Mouse (Mus musculus) forebrain, embryonic 11.5 days (tissue): Measurements from ENCODE around the gene Pdcd1lg2. TPM values are rescaled to one million over a fixed set of nuclear protein-coding genes. Genes with fewer than 3 reads are reported as not detected.

Source experiments
- ATAC-seq: fragments of 200-750 bp; cut with Nextera tagmentation; replicated peaks from 2 replicates; pipeline ENCODE4 v1.8.0; 2017; ENCODE audit warnings: moderate TSS enrichment; ENCODE audit not compliant: low FRiP score
- DNase-seq: peaks from one replicate; pipeline ENCODE4 v3.0.0-alpha.2; 2017; ENCODE audit warnings: low spot score
- H3K27ac ChIP-seq: fragments of 300-500 bp; sonication (generic); 2 replicates; pipeline ENCODE4 v1.5.1; 2014; ENCODE audit warnings: low read depth, low read length
- H3K27me3 ChIP-seq: fragments of 300-500 bp; sonication (generic); 2 replicates; pipeline ENCODE4 v1.6.1; 2014; ENCODE audit warnings: mild to moderate bottlenecking, low read length, mixed read lengths; ENCODE audit not compliant: control insufficient read depth, insufficient read depth
- H3K36me3 ChIP-seq: fragments of 300-500 bp; sonication (generic); 2 replicates; pipeline ENCODE4 v1.6.1; 2014; ENCODE audit warnings: mild to moderate bottlenecking, low read length, moderate library complexity, mixed read lengths; ENCODE audit not compliant: control insufficient read depth, insufficient read depth
- H3K4me1 ChIP-seq: fragments of 300-500 bp; sonication (generic); replicated peaks from 2 replicates; pipeline ENCODE4 v1.6.1; 2014; ENCODE audit warnings: low read length, mixed read lengths; ENCODE audit not compliant: control insufficient read depth, insufficient read depth
- H3K4me2 ChIP-seq: fragments of 300-500 bp; sonication (generic); 2 replicates; pipeline ENCODE4 v1.6.1; 2014; ENCODE audit warnings: low read depth, mild to moderate bottlenecking, low read length, moderate library complexity, mixed read lengths; ENCODE audit not compliant: severe bottlenecking
- H3K4me3 ChIP-seq: fragments of 300-500 bp; sonication (generic); 2 replicates; pipeline ENCODE4 v1.5.1; 2014; ENCODE audit warnings: low read depth, low read length
- H3K9ac ChIP-seq: fragments of 300-500 bp; sonication (generic); 2 replicates; pipeline ENCODE4 v1.6.1; 2014; ENCODE audit warnings: low read length
- H3K9me3 ChIP-seq: fragments of 300-500 bp; sonication (generic); 2 replicates; pipeline ENCODE4 v1.6.1; 2016; ENCODE audit warnings: low read length, mixed read lengths; ENCODE audit not compliant: control insufficient read depth
- WGBS: fragments of 180-500 bp; shearing (Covaris S2); extraction: QIAGEN DNeasy Blood & Tissue Kit; methylation state at CpG from one replicate; pipeline ENCODE4 v1.1.7; 2014; 5-methylcytosine and 5-hydroxymethylcytosine counted together
- polyA plus RNA-seq: library from polyadenylated mRNA; unstranded; fragments of >200 nt; fragmentation: Nextera tagmentation; extraction: Ambion mirVana; gene quantifications from 2 replicates; pipeline ENCODE4 v1.2.1, GENCODE M21; 2014

Pdcd1lg2 gene
- polyA plus RNA-seq, 1 experiment from 2014 or later, result not detected

DNA sequence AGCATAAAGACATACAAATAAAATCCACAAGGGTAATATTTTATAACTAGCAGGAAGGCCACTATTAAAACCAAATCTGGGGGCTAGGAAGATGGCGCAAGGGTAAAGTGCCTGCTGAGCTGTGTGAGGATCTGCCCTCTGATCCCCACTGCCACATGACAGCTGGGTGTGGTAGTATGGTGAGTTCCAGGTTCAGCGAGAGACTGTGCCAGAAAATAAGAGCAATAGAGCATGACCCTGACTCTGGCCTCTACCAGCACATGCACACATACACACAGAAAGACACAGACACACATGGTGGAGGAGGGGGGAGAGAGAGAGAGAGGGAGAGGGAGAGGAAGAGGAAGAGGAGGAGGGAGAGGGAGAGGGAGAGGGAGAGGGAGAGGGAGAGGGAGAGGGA, 101.1 kb downstream of the Pdcd1lg2 start:
- DNase-seq (no peak), ATAC-seq (no peak)
- Histone ChIP-seq H3K4me1 (no peaks in the 10 kb centered on the region), H3K9me3 (peaks cover 2% of the 10 kb centered on the region; the same call in 1 of the 2 replicates), H3K9ac (no peak overlapping the region), H3K36me3 (no peaks in the 10 kb centered on the region), H3K4me2 (no peak overlapping the region), H3K4me3 (no peak overlapping the region), H3K27me3 (no peaks in the 10 kb centered on the region), H3K27ac (no peak overlapping the region)
- 87% methylated on average over 2 of the region's 2 CpGs for WGBS

DNA sequence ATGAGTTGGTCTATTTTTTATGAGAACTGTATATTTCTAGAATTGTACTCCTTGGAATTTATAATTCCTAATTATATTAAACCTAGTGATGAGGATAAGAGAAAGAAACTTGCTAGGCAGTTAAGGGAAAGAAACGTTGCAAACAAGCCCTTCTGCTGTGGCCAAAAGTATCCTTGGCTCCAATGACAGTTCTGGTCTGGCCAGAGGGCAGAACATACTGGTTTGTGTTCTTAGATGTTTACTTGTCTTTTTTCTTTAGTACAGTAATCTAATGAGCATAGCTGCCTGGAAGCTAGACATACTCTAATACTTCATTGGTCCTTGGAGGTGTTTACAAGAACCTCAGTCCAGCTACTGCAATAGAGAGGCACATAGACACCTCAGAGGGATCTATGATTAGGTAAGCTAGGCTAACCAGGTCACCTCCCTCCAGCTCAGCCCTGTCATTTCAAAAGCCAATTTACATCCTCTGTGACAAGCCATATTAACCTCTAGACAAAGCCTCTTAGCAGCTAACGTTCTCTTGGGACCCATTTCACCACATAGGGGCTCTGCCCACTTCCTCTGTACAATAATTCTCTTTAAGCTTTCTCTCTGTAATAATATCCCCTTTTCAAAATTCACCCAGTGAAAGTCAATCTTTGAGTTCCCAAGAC, 102.5 kb downstream of the Pdcd1lg2 start:
- no peak overlapping the region for H3K4me2 ChIP-seq
- no peaks in the 10 kb centered on the region for H3K27me3 ChIP-seq
- H3K4me1 ChIP-seq, result no peaks in the 10 kb centered on the region
- no peak for DNase-seq
- no peak overlapping the region for H3K27ac ChIP-seq
- 61% methylated on average over 2 of the region's 2 CpGs for WGBS
- no peak for ATAC-seq
- H3K9ac ChIP-seq, result no peak overlapping the region
- H3K4me3 ChIP-seq, result no peak overlapping the region
- peaks cover 2% of the 10 kb centered on the region; the same call in 1 of the 2 replicates for H3K9me3 ChIP-seq
- H3K36me3 ChIP-seq, result no peaks in the 10 kb centered on the region

DNA sequence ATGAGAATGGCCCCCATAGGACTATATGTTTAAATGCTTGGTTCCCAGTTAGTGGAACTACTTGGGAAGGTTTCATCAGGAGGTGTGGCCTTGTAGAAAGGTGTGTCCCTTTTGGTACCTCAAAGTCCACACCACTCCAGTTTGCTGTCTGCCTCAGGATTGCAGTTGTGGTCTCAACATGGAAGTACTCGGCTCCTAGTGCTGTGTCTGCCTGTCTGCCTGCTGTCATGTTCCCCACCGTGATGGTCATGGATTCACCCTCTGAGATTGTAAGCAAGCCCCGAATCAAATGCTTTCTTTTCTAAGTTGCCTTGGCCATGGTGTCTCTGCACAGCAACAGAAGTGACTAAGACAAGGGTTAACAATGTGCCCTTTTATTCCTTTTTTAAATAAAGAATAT, 103.4 kb downstream of the Pdcd1lg2 start:
- Histone ChIP-seq H3K27ac (no peak overlapping the region), H3K27me3 (no peaks in the 10 kb centered on the region), H3K36me3 (no peaks in the 10 kb centered on the region), H3K4me2 (no peak overlapping the region), H3K4me1 (no peaks in the 10 kb centered on the region), H3K4me3 (no peak overlapping the region), H3K9me3 (peaks cover 2% of the 10 kb centered on the region; the same call in 1 of the 2 replicates), H3K9ac (no peak overlapping the region)
- 94% methylated on average over 3 of the region's 3 CpGs for WGBS
- ATAC-seq (no peak), DNase-seq (no peak)

- Histone ChIP-seq H3K36me3 (no peaks in the 10 kb centered on the region), H3K9me3 (peaks cover 2% of the 10 kb centered on the region; the same call in 1 of the 2 replicates), H3K4me2 (no peak overlapping the region), H3K4me1 (no peaks in the 10 kb centered on the region), H3K27me3 (no peaks in the 10 kb centered on the region), H3K27ac (no peak overlapping the region), H3K9ac (no peak overlapping the region), H3K4me3 (no peak overlapping the region)
- ATAC-seq (no peak), DNase-seq (no peak)
- 87% methylated on average over 3 of the region's 3 CpGs for WGBS
Observed at GRCm38 (mm10) chr19:29515386-29515785, 104.7 kb downstream of the Pdcd1lg2 start.

GRCm38 (mm10) chr19:29515991-29516390, 105.3 kb downstream of the Pdcd1lg2 start:
- no peak for DNase-seq
- WGBS, result 68% methylated on average over 10 of the region's 10 CpGs

DNA sequence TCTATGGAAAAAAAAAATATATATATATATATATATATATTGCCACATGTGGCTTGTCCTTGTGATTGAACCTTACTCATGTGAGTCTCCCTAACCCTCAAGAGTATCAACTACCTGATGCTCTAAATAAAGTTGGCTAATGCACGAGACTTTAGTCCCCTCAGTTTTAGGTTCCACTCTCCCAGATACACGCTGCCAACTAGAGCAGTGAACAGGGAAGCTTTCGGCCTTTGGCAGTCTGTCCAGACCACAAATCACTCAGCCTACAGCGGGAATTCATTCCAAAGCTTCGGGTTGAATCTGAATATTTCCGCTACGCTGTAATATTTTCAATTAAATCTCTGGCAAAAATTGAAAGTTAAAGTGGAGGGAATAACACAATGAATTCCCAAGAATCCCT, 107.7 kb downstream of the Pdcd1lg2 start:
- no peak overlapping the region for H3K4me3 ChIP-seq
- no peak for ATAC-seq
- no peak overlapping the region for H3K4me2 ChIP-seq
- no peaks in the 10 kb centered on the region for H3K27me3 ChIP-seq
- H3K27ac ChIP-seq, result no peak overlapping the region
- no peak for DNase-seq
- H3K9ac ChIP-seq, result no peak overlapping the region
- no peaks in the 10 kb centered on the region; the same call in 1 of the 2 replicates for H3K4me1 ChIP-seq
- no peaks in the 10 kb centered on the region for H3K36me3 ChIP-seq
- 97% methylated on average over 7 of the region's 7 CpGs for WGBS
- H3K9me3 ChIP-seq, result peaks cover 2% of the 10 kb centered on the region; the same call in 1 of the 2 replicates

More at GRCm38 (mm10) chr19:29515991-29516390, 105.3 kb downstream of the Pdcd1lg2 start:
- Histone ChIP-seq H3K27me3 (no peaks in the 10 kb centered on the region), H3K4me3 (no peak overlapping the region), H3K27ac (no peak overlapping the region), H3K4me1 (no peaks in the 10 kb centered on the region), H3K9me3 (peaks cover 2% of the 10 kb centered on the region; the same call in 1 of the 2 replicates), H3K9ac (no peak overlapping the region), H3K4me2 (no peak overlapping the region), H3K36me3 (no peaks in the 10 kb centered on the region)
- no peak for ATAC-seq

DNA sequence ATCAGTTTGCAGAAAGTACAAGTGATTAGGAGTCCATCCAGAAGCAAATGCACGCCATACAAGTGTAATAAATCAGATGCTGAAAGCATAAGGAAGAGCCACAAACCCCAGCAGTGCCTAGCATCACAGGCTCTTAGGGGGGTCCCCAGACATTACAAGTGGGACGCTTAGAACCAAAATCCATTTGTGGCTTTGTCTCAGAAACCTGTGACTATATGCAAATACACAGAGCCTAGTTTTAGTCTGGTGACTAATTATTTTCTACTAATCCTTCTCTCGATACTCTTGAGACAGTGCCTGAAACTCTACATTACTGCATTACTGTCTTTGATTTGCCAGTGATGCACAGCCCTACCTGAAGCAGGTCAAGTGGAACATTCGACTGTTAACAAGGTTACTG, 108.2 kb downstream of the Pdcd1lg2 start:
- 85% methylated on average over 4 of the region's 4 CpGs for WGBS

More for the DNA sequence above, 108.2 kb downstream of the Pdcd1lg2 start:
- no peak overlapping the region for H3K27ac ChIP-seq
- H3K27me3 ChIP-seq, result no peaks in the 10 kb centered on the region
- H3K9me3 ChIP-seq, result peaks cover 2% of the 10 kb centered on the region; the same call in 1 of the 2 replicates
- H3K36me3 ChIP-seq, result no peaks in the 10 kb centered on the region
- DNase-seq (no peak), ATAC-seq (no peak)
- no peak overlapping the region for H3K4me3 ChIP-seq
- no peaks in the 10 kb centered on the region; the same call in 1 of the 2 replicates for H3K4me1 ChIP-seq
- no peak overlapping the region for H3K4me2 ChIP-seq
- H3K9ac ChIP-seq, result no peak overlapping the region
